Mouse (Mus musculus): Measurements from ENCODE around the gene Prl2b1.

DNA sequence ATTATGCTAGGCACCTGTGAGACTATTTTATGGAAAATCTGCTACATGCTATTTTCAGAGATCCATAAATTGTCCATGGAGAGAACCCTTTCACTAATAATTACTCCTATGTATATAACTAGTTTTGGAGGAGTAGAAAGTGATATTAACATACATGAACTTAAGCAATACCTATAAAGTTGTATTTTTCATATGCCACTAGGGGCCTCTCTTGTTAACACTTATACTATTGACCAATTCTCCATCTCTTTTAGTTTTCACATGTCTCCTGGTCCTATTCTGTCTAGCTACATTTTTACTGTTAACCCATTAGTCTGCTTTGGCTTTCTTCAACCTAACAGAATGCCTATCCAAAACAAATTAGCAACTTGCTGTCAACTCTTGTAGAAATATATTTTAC, 23.0 kb upstream of the Prl2b1 start:
- TF ChIP-seq CTCF (IDR thresholded peaks at IDR 0.05; ENCODE audit: extremely low read depth, insufficient read length, insufficient replicate concordance, low read depth, low read length) (no peak), POLR2A (IDR thresholded peaks at IDR 0.05; ENCODE audit: low read depth, low read length) (no peak)
